Mouse (Mus musculus) CD8-positive naive resting alpha-beta T cell, adult 2 months (primary cell): ENCODE measurements around the gene Atad3a.

Experiments
- DNase-seq, 2 experiments: peaks; one replicate each; pipeline ENCODE4 v3.0.0; 2022; ENCODE audit warnings: low read depth in 2 of 2, low spot score in 2 of 2

Gene Atad3a

GRCm38 (mm10) chr4:155739741-155740636 lies 20.9 kb downstream of the Atad3a start:
- DNase-seq, result no peak

- DNase-seq, result no peak
These were observed 21.7 kb downstream of the Atad3a start for GRCm38 (mm10) chr4:155739152-155739551.

DNA sequence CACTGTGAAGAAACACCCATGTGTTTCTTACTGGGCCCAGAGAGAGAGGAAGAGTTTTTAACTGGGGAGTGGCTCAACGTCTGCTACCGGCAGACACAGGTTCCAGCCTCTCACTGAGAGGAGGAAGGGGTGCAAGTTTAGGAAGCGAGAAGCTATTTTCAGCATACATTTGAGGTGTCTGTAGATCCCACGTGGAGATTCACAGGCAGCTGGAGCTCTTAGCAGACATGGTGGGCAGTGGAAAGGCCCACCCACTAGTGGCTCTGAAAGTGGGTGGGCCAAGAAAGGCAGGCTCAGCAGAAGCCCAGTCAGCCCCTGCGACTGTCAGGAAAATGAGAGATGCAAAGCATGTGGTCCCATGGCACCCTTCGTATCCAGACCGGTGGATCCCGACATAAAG lies 22.6 kb downstream of the Atad3a start:
- no peak for DNase-seq

DNA sequence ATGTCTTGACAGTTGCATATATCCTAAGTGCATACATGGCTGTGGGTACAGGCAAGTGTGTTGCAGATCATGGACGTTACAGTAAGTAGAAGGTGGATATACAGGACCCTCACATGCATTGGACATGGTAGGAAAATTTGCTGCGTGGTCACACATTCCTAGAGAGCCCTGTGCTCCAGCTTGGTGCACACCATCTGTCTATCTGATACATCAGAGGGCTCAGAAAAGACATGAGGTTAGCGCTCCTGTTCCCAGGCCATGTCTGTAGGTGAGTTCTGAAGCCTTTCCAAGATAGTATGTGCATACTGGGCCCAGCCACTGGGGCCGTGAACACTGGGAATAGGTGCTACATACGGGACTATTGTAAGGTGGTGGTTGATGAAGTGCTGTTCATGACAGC lies 24.5 kb downstream of the Atad3a start:
- no peak for DNase-seq

- DNase-seq, result peak in 1 of 2 experiments; percentile 3
These were observed 25.1 kb downstream of the Atad3a start for GRCm38 (mm10) chr4:155735788-155736187.

- peak; percentile 15 to 18 for DNase-seq
These were observed 25.8 kb downstream of the Atad3a start for GRCm38 (mm10) chr4:155734951-155735702.

GRCm38 (mm10) chr4:155734350-155734941 lies 26.4 kb downstream of the Atad3a start, which contains the start of gene Tmem240:
Gene Tmem240, plus strand, starts transcription at chr4:155734800.
- DNase-seq, result peak; percentile 60 to 74

- DNase-seq, result no peak
These were observed 27.6 kb downstream of the Atad3a start for GRCm38 (mm10) chr4:155733267-155733666.

DNA sequence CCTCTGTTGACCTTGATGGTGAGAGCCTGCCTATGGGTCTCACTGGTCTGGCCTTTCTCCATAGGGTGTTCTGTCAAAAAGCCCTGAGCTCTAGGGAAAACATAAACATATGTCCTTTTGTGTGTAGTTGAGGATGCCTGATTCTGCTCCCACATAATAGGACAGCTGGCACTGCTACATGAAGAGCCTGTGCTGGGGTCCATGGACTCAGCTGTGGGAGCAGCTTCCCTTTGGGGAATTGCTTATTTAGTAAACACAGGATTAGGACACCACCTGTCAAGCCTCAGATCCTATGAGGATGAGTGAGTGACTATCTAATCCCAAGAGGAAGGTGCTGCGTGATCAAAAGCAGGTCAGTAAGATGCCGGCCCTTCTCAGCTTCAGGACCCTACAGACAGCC lies 32.9 kb downstream of the Atad3a start:
- DNase-seq, result no peak

DNA sequence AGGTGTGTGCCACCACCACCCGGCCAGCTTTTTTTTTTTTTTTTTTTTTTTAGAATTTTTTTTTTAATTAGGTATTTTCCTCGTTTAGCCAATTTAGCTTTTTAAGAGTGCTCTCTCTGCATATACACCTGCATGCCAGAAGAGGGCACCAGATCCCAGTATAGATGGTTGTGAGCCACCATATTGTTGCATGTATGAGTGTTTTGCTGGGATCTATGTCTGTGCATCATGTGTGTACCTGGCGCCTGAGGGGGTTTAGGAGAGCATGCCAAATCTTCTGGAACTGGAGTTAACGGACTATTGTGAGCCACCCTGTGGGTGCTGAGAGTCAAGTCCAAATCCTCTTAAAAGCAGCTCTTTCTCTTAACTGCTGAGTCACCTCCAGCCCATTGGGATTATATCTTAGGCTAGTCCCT lies 39.2 kb downstream of the Atad3a start:
- DNase-seq, result peak; percentile 26 to 35

DNA sequence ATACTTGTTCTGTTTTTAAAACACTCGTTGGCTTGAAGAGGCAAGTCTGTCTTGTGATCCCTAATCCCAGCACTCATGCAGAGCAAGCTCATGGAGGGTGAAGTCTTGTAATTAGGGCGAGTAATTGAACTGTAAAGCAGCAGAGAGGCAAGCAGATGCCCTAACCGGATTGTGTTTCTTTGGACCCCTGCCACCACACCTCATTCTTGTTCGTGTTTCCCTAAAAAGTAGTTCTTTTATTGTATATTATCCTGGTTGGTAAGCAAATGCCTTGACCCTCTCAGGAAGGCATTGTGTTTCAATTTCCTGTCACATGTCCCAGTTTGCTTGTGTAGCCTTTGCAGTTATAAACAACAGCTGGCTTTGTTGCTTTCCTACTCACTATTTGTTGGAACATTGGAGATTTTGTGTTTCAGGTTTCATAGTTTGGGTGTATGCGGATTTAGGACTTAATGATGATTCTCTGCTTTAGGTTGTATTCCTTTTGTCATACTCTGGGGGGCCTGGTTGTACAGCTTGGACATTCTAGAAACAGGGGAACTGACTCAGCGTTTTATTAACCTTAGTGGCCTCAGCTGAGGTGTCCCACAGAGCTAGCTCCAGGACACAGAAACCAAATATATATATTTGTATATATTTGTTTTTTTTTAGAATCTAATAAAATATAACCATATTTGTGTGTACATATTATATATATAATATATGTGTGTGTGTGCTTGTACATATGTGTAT lies 50.2 kb downstream of the Atad3a start:
- no peak for DNase-seq

- no peak for DNase-seq
These were observed 51.9 kb downstream of the Atad3a start for GRCm38 (mm10) chr4:155708988-155709387.

DNA sequence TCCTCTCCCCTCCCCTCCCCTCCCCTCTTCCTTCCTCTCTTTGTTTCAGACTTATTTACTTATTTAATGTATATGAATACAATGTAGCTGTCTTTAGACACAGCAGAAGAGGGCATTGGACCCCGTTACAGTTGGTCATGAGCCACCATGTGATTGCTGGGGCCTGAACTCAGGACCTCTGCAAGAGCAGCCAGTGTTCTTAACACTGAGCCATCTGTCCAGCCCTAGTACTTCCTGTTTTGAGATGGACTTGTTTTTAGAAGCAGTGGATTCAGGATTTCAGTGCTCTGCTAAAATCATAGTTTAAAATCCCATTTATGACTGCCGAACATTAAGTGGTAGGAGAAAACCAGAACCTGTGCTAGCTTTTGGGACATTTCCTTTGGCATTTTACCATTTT lies 52.3 kb downstream of the Atad3a start:
- DNase-seq, result no peak

- no peak for DNase-seq
These were observed 55.3 kb downstream of the Atad3a start for GRCm38 (mm10) chr4:155705592-155705929.

GRCm38 (mm10) chr4:155704721-155705591 lies 55.9 kb downstream of the Atad3a start, which contains the start of gene Ssu72:
Gene Ssu72, plus strand, starts transcription at chr4:155704800.
- DNase-seq, result peak; percentile 87 to 91

GRCm38 (mm10) chr4:155703425-155703929 lies 57.4 kb downstream of the Atad3a start:
- DNase-seq, result no peak

DNA sequence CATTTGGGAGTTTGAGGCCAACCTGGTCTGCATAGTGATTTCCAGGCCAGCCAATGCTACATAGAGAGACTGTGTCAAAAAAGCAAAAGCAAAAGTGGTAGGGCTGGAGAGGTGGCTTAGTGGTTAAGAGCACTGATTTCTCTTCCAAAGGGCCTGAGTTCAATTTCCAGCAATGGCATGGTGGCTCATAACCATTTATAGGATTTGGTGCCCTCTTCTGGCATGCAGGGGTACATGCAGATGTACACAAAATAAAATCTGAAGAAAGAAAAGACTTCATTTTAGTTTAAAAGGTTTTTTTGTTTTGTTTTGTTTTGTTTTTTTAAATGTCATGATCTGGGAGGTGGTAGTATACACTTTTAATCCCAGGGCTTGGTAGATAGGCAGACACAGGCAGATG lies 60.5 kb downstream of the Atad3a start:
- no peak for DNase-seq

DNA sequence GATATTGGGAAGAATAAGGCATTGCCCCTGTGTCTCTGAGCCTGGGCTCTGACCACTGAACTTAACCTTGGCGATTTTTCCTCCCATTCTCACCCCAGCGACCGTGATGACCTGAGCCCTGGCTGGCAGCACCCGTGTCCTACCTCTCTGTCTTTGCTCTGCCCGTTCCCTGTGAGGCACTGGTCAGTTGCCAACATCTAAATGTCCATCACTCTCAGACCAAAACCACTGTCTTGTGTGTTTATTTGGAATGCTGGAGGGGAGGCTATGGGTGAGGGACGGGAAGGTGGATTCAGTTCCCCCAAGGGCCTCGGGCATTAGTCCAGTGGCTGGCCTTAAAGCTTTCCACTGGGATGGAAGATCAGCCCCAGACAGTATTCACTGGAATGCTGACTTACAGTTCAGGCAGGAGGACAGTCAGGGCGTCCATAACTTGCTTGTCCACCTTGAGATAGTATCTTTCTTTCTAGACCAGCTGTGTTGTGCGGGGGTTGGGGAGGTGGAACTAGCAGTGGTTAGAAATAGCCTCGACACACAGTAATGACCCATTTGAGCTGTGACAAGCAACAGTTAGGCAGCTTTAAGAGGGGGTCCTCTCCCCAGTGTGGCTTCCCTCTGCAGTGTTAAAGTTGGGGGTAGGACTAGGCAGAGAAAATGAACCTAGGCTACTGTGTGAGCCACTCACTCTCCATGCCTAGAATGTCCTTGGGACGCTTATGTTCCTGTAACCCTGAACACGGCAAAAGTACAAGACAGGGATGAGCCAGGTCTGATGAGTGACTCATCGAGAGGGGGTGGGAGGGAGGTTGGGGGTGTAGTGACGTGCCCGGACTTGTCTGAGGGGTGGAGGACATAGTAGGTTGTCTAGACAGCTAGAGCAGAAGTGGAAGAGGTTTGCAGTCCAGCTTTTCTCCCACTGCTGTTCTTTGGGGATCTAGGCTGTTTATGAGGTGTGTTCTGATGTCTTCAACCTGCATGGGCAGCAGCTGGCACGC lies 64.3 kb downstream of the Atad3a start:
- DNase-seq, result no peak
